Comparison of ENCODE assay signal across 8 mouse cellular contexts in genomic region chr10:28955138-28955537, GRCm38 (mm10). TPM values are rescaled to one million over a fixed set of nuclear protein-coding genes. Genes with fewer than 3 reads are reported as not detected.
DNase-seq lines count a peak whose midpoint lies in the region; ATAC-seq and TF ChIP-seq lines count a peak whose summit lies in the region.
"Had no signal": no experiment of that assay in that cellular context is flagged by ENCODE, and none has a peak within 500 bp of the region (broad histone marks: within the 10 kb centered on the region; RNA-seq: fewer than 3 reads in every experiment).

No protein-coding gene starts in this region.

- DNase-seq in CD4-positive, CD25-positive, alpha-beta regulatory T cell, adult 2 months (ENCODE audit: low read depth, low spot score) = peak; percentile 67
- DNase-seq in MEL (ENCODE audit: low read depth, low spot score) = peak; percentile 56
- DNase-seq in cerebellum, adult 11-12 months = peak; percentile 9
- peak; percentile 47 for DNase-seq in forelimb bud, embryonic 11.5 days (ENCODE audit: low read depth, low spot score)
- DNase-seq in layer of hippocampus, adult 11-12 months (ENCODE audit: low spot score) = peak; percentile 72
- DNase-seq in lung, embryonic 14.5 days = peak; percentile 80
- DNase-seq in retina, postnatal 7 days (ENCODE audit: low read depth, low spot score) = peak; percentile 27

- no peaks in the 10 kb centered on the region for H3K27me3 ChIP-seq in MEL (ENCODE audit: control insufficient read depth in 1 of 2, insufficient read depth in 2 of 2, low read length in 2 of 2)
- H3K27me3 ChIP-seq in lung, embryonic 14.5 days (ENCODE audit: insufficient read depth, low read length) = no peaks in the 10 kb centered on the region
- H3K27me3 ChIP-seq: limb, embryonic 15.5 days had no signal

- H3K4me2 ChIP-seq in lung, embryonic 14.5 days = no peak overlapping the region
- H3K4me2 ChIP-seq: limb, embryonic 15.5 days had no signal

- TF ChIP-seq POLR2A in MEL (IDR thresholded peaks at IDR 0.05; ENCODE audit: control insufficient read depth in 1 of 2, insufficient read depth in 1 of 2, low read depth in 1 of 2, low read length in 2 of 2, poor library complexity in 1 of 2) = no peak

- H3K27ac ChIP-seq in MEL (ENCODE audit: control insufficient read depth, low read depth, low read length) = no peak overlapping the region
- no peak overlapping the region for H3K27ac ChIP-seq in lung, embryonic 14.5 days (ENCODE audit: low read depth)
- H3K27ac ChIP-seq: limb, embryonic 15.5 days had no signal

- TF ChIP-seq RAD21 in MEL (IDR thresholded peaks at IDR 0.05; ENCODE audit: low read depth, low read length) = peak; percentile 44

- TF ChIP-seq CTCF in MEL (IDR thresholded peaks at IDR 0.05 in 2 of 3, conservative IDR thresholded peaks at IDR 0.05 in 1 of 3; ENCODE audit: control insufficient read depth in 1 of 3, insufficient read depth in 1 of 3, low read depth in 2 of 3, low read length in 3 of 3, poor library complexity in 1 of 3, severe bottlenecking in 1 of 3) = peak; percentile 42 to 62 (median 61); a peak in 5 of 6 replicates
- peak; percentile 78 for TF ChIP-seq CTCF in lung, embryonic 14.5 days (IDR thresholded peaks at IDR 0.05; ENCODE audit: low read depth)

- H3K36me3 ChIP-seq in MEL (ENCODE audit: control insufficient read depth in 1 of 2, insufficient read depth in 2 of 2, low read length in 2 of 2) = no peaks in the 10 kb centered on the region
- no peaks in the 10 kb centered on the region for H3K36me3 ChIP-seq in lung, embryonic 14.5 days (ENCODE audit: insufficient read depth)
- H3K36me3 ChIP-seq: limb, embryonic 15.5 days had no signal

- 48% methylated on average over 4 of the region's 4 CpGs for WGBS in lung, embryonic 14.5 days

- H3K9me3 ChIP-seq in MEL (replicated peaks; ENCODE audit: insufficient read depth, low read length) = no peaks in the 10 kb centered on the region
- H3K9me3 ChIP-seq in lung, embryonic 14.5 days (ENCODE audit: low read depth, low read length) = no peaks in the 10 kb centered on the region
- H3K9me3 ChIP-seq: limb, embryonic 15.5 days had no signal

- H3K79me2 ChIP-seq in MEL (ENCODE audit: control insufficient read depth, insufficient read depth, low read length, poor library complexity) = no peaks in the 10 kb centered on the region

- TF ChIP-seq EP300 in MEL (IDR thresholded peaks at IDR 0.05; ENCODE audit: low read depth in 1 of 2, low read length in 2 of 2) = no peak

- H3K4me1 ChIP-seq in MEL (ENCODE audit: control insufficient read depth in 1 of 2, insufficient read depth in 2 of 2, low read length in 2 of 2) = no peaks in the 10 kb centered on the region
- H3K4me1 ChIP-seq in lung, embryonic 14.5 days (ENCODE audit: insufficient read depth) = no peaks in the 10 kb centered on the region
- H3K4me1 ChIP-seq: limb, embryonic 15.5 days had no signal

- H3K4me3 ChIP-seq in MEL (ENCODE audit: control insufficient read depth in 1 of 2, insufficient read depth in 1 of 2, low read depth in 2 of 2, low read length in 2 of 2) = no peak overlapping the region
- no peak overlapping the region for H3K4me3 ChIP-seq in lung, embryonic 14.5 days (ENCODE audit: low read depth, low read length)
- H3K4me3 ChIP-seq: limb, embryonic 15.5 days had no signal

- no peak overlapping the region for H3K9ac ChIP-seq in MEL (ENCODE audit: control insufficient read depth, low read depth, low read length, poor library complexity, severe bottlenecking)
- H3K9ac ChIP-seq in lung, embryonic 14.5 days = no peak overlapping the region
- H3K9ac ChIP-seq: limb, embryonic 15.5 days had no signal

- ATAC-seq in lung, embryonic 14.5 days (ENCODE audit: insufficient read depth) = 0 out of 2 replicates have a peak, but pooled peaks have one; percentile 65

TF ChIP-seq in MEL, 35 proteins besides CTCF, POLR2A, EP300 and RAD21:
- TF ChIP-seq SMC3 (IDR thresholded peaks at IDR 0.05; ENCODE audit: low read depth, low read length) = peak; percentile 26; the same call in 1 of the 2 replicates
- no peak for TF ChIP-seq KAT2A (conservative IDR thresholded peaks at IDR 0.05; ENCODE audit: low read depth, low read length)

RNA-seq across cellular contexts. Expression of gene 2310057J18Rik, which starts 31.0 kb away (rescaled TPM):
- not detected in 2 replicates for total RNA-seq in MEL (2012; rRNA removed)
- polyA plus RNA-seq in MEL (2012; ENCODE audit: insufficient read depth in 1 of 2, insufficient read length in 2 of 2, low read depth in 1 of 2, low replicate concordance in 2 of 2, missing spikeins in 1 of 2) = not detected
- not detected in 2 replicates for polyA plus RNA-seq in lung, embryonic 14.5 days (2014; fragmentation: Nextera tagmentation; extraction: Ambion mirVana)
- polyA plus RNA-seq: limb, embryonic 15.5 days had no signal

Comparison
In these comparisons a context has a peak if more than half of its experiments do, and no peak if none do; other contexts are left out.
1. DNase-seq: peak in every context shown above with its lines; median percentile 80 in lung, embryonic 14.5 days; 72 in layer of hippocampus, adult 11-12 months; 67 in CD4-positive, CD25-positive, alpha-beta regulatory T cell, adult 2 months; 56 in MEL; 47 in forelimb bud, embryonic 11.5 days; 27 in retina, postnatal 7 days; 9 in cerebellum, adult 11-12 months.